Mouse (Mus musculus) heart, embryonic 14.5 days (tissue): ENCODE measurements around the gene Trappc3. TPM values are rescaled to one million over a fixed set of nuclear protein-coding genes. Genes with fewer than 3 reads are reported as not detected.

ENCODE experiments used
- ATAC-seq: fragments of 200-750 bp; cut with Nextera tagmentation; 2 replicates; pipeline ENCODE4 v1.8.0; 2017; ENCODE audit warnings: low read depth, moderate TSS enrichment; ENCODE audit not compliant: insufficient number of reproducible peaks, insufficient read depth, low FRiP score
- H3K27ac ChIP-seq, 2 experiments: fragments of 200-500 bp in 1 of 2; fragments of 300-500 bp in 1 of 2; sonication (generic) in 1 of 2; replicated peaks in 1 of 2; 2 replicates each; pipeline ENCODE4 v1.5.1; 2012 to 2014; ENCODE audit warnings: low read depth in 2 of 2, low read length in 2 of 2, control low read depth in 1 of 2, mild to moderate bottlenecking in 1 of 2, mixed read lengths in 1 of 2; ENCODE audit not compliant: control insufficient read depth in 1 of 2, insufficient read depth in 1 of 2
- H3K27me3 ChIP-seq: fragments of 300-500 bp; sonication (generic); 2 replicates; pipeline ENCODE4 v1.6.1; 2014; ENCODE audit warnings: mild to moderate bottlenecking, low read length, control low read depth; ENCODE audit not compliant: control insufficient read depth, insufficient read depth
- H3K36me3 ChIP-seq: fragments of 300-500 bp; sonication (generic); 2 replicates; pipeline ENCODE4 v1.6.1; 2014; ENCODE audit warnings: mild to moderate bottlenecking, control low read depth, low read length, mixed read lengths; ENCODE audit not compliant: control insufficient read depth, insufficient read depth
- H3K4me1 ChIP-seq, 2 experiments: fragments of 200-500 bp in 1 of 2; fragments of 300-500 bp in 1 of 2; sonication (generic) in 1 of 2; 2 replicates each; pipeline ENCODE4 v1.6.1; 2012 to 2014; ENCODE audit warnings: low read length in 2 of 2, control low read depth in 1 of 2, mixed read lengths in 1 of 2; ENCODE audit not compliant: control insufficient read depth in 2 of 2, insufficient read depth in 2 of 2
- H3K4me2 ChIP-seq: fragments of 300-500 bp; sonication (generic); 2 replicates; pipeline ENCODE4 v1.6.1; 2014; ENCODE audit warnings: mild to moderate bottlenecking, low read length
- H3K4me3 ChIP-seq, 2 experiments: fragments of 200-500 bp in 1 of 2; fragments of 300-500 bp in 1 of 2; sonication (generic) in 1 of 2; 2 replicates each; pipeline ENCODE4 v1.5.1; 2012 to 2014; ENCODE audit warnings: low read length in 2 of 2, mild to moderate bottlenecking in 2 of 2, control low read depth in 1 of 2, low read depth in 1 of 2, moderate library complexity in 1 of 2; ENCODE audit not compliant: control insufficient read depth in 1 of 2, insufficient read depth in 1 of 2
- H3K9ac ChIP-seq: fragments of 300-500 bp; sonication (generic); 2 replicates; pipeline ENCODE4 v1.6.1; 2014; ENCODE audit warnings: mild to moderate bottlenecking, low read length
- H3K9me3 ChIP-seq: fragments of 300-500 bp; sonication (generic); 2 replicates; pipeline ENCODE4 v1.6.1; 2016; ENCODE audit warnings: low read length, control low read depth; ENCODE audit not compliant: control insufficient read depth
- WGBS: fragments of 180-500 bp; shearing (Covaris S2); extraction: QIAGEN DNeasy Blood & Tissue Kit; methylation state at CpG from one replicate; pipeline ENCODE4 v1.1.7; 2014; 5-methylcytosine and 5-hydroxymethylcytosine counted together
- polyA plus RNA-seq: library from polyadenylated mRNA; unstranded; fragments of >200 nt; fragmentation: Nextera tagmentation; extraction: Ambion mirVana; gene quantifications from 2 replicates; pipeline ENCODE4 v1.2.1, GENCODE M21; 2014

Trappc3 gene
- polyA plus RNA-seq, 1 experiment from 2014 or later = 17.8 TPM

GRCm38 (mm10) chr4:126316443-126317040, 54.4 kb downstream of the Trappc3 start:
- H3K36me3 ChIP-seq = peaks cover 38% of the 10 kb centered on the region
- H3K4me3 ChIP-seq = no peak overlapping the region
- H3K27ac ChIP-seq = no peak overlapping the region

GRCm38 (mm10) chr4:126319806-126320205, 57.7 kb downstream of the Trappc3 start:
- Histone ChIP-seq H3K9ac (no peak overlapping the region), H3K9me3 (no peaks in the 10 kb centered on the region), H3K4me3 (no peak overlapping the region), H3K4me1 (peaks cover 6 to 17% of the 10 kb centered on the region in 2 experiments), H3K27me3 (peaks cover 13% of the 10 kb centered on the region), H3K27ac (no peak overlapping the region), H3K4me2 (no peak overlapping the region), H3K36me3 (peaks cover 38% of the 10 kb centered on the region)
- WGBS = 87% methylated on average over 6 of the region's 6 CpGs
- no peak for ATAC-seq

More at GRCm38 (mm10) chr4:126316443-126317040, 54.4 kb downstream of the Trappc3 start:
- no peak overlapping the region for H3K4me2 ChIP-seq
- ATAC-seq = no peak
- 91% methylated on average over 13 of the region's 13 CpGs for WGBS
- H3K4me1 ChIP-seq = peaks cover 5 to 13% of the 10 kb centered on the region in 2 experiments
- no peaks in the 10 kb centered on the region for H3K9me3 ChIP-seq
- H3K27me3 ChIP-seq = no peaks in the 10 kb centered on the region
- H3K9ac ChIP-seq = no peak overlapping the region

GRCm38 (mm10) chr4:126321111-126321853, 59.2 kb downstream of the Trappc3 start, which contains the start of gene Adprhl2:
Adprhl2 (minus strand) TSS chr4:126321703.
- Histone ChIP-seq H3K27me3 (peaks cover 22% of the 10 kb centered on the region), H3K4me2 (peak within 1 kb of the TSS; percentile 94), H3K4me3 (peak within 1 kb of the TSS; percentile 92 to 93), H3K36me3 (peaks cover 24% of the 10 kb centered on the region), H3K9ac (peak within 1 kb of the TSS; percentile 88), H3K9me3 (no peaks in the 10 kb centered on the region), H3K27ac (peak within 1 kb of the TSS; percentile 72 to 75), H3K4me1 (peaks cover 11 to 17% of the 10 kb centered on the region in 2 experiments)
- WGBS = under 1% methylated on average over 80 of the region's 80 CpGs
- peak; percentile 80 for ATAC-seq

GRCm38 (mm10) chr4:126321854-126322511, 59.9 kb downstream of the Trappc3 start:
- peak overlapping the region; percentile 39 to 92 for H3K4me3 ChIP-seq
- ATAC-seq = no peak
- peaks cover 11 to 16% of the 10 kb centered on the region in 2 experiments for H3K4me1 ChIP-seq
- no peak overlapping the region for H3K27ac ChIP-seq
- peaks cover 24% of the 10 kb centered on the region for H3K27me3 ChIP-seq
- peak overlapping the region; percentile 57; the same call in 1 of the 2 replicates for H3K9ac ChIP-seq
- peak overlapping the region; percentile 94 for H3K4me2 ChIP-seq
- WGBS = 51% methylated on average over 28 of the region's 28 CpGs
- H3K9me3 ChIP-seq = no peaks in the 10 kb centered on the region
- H3K36me3 ChIP-seq = peaks cover 17% of the 10 kb centered on the region

- Histone ChIP-seq H3K9ac (no peak overlapping the region), H3K4me1 (peaks cover 11 to 16% of the 10 kb centered on the region in 2 experiments), H3K4me2 (no peak overlapping the region), H3K9me3 (no peaks in the 10 kb centered on the region), H3K27ac (no peak overlapping the region), H3K4me3 (no peak overlapping the region), H3K36me3 (peaks cover 10% of the 10 kb centered on the region), H3K27me3 (peaks cover 24% of the 10 kb centered on the region)
- ATAC-seq = no peak
- 93% methylated on average over 13 of the region's 13 CpGs for WGBS
Observed at GRCm38 (mm10) chr4:126322646-126323045, 60.5 kb downstream of the Trappc3 start.

GRCm38 (mm10) chr4:126324861-126325260, 62.7 kb downstream of the Trappc3 start:
- Histone ChIP-seq H3K4me3 (no peak overlapping the region), H3K27me3 (peaks cover 24% of the 10 kb centered on the region), H3K27ac (no peak overlapping the region), H3K9me3 (no peaks in the 10 kb centered on the region), H3K9ac (no peak overlapping the region), H3K36me3 (no peaks in the 10 kb centered on the region), H3K4me2 (peak overlapping the region; percentile 54), H3K4me1 (peaks cover 11 to 15% of the 10 kb centered on the region in 2 experiments)
- WGBS = 36% methylated on average over 13 of the region's 13 CpGs
- no peak for ATAC-seq

- no peak within 1 kb of the TSS for H3K27ac ChIP-seq
- H3K4me3 ChIP-seq = peak within 1 kb of the TSS in 1 of 2 experiments; percentile 13; a peak in 1 of 4 replicates
- no peaks in the 10 kb centered on the region for H3K9me3 ChIP-seq
- ATAC-seq = no peak
- H3K4me1 ChIP-seq = peaks cover 9 to 12% of the 10 kb centered on the region in 2 experiments
- peak within 1 kb of the TSS; percentile 34; the same call in 1 of the 2 replicates for H3K9ac ChIP-seq
- H3K27me3 ChIP-seq = peaks cover 24% of the 10 kb centered on the region
- 17% methylated on average over 23 of the region's 23 CpGs for WGBS
- no peaks in the 10 kb centered on the region for H3K36me3 ChIP-seq
- peak within 1 kb of the TSS; percentile 54 for H3K4me2 ChIP-seq
Observed at GRCm38 (mm10) chr4:126325281-126325861, 63.2 kb downstream of the Trappc3 start, which contains the start of gene Tekt2. Tekt2 (minus strand) TSS chr4:126325688.
